Mouse (Mus musculus) limb, embryonic 13.5 days (tissue): ENCODE results near the gene Olfr453. TPM values are rescaled to one million over a fixed set of nuclear protein-coding genes. Genes with fewer than 3 reads are reported as not detected.

Source experiments
- ATAC-seq: fragments of 200-750 bp; cut with Nextera tagmentation; 2 replicates; pipeline ENCODE4 v1.8.0; 2017; ENCODE audit warnings: low read depth, moderate number of reproducible peaks, moderate TSS enrichment; ENCODE audit not compliant: low FRiP score
- H3K27ac ChIP-seq: fragments of 300-500 bp; sonication (generic); 2 replicates; pipeline ENCODE4 v1.5.1; 2015; ENCODE audit warnings: inconsistent platforms, mild to moderate bottlenecking, moderate library complexity
- H3K27me3 ChIP-seq: fragments of 300-500 bp; sonication (generic); 2 replicates; pipeline ENCODE4 v1.6.1; 2015; ENCODE audit warnings: mild to moderate bottlenecking, inconsistent platforms
- H3K36me3 ChIP-seq: fragments of 300-500 bp; sonication (generic); 2 replicates; pipeline ENCODE4 v1.6.1; 2015; ENCODE audit warnings: inconsistent platforms, mild to moderate bottlenecking, moderate library complexity
- H3K4me1 ChIP-seq: fragments of 300-500 bp; sonication (generic); 2 replicates; pipeline ENCODE4 v1.6.1; 2015; ENCODE audit warnings: inconsistent platforms
- H3K4me2 ChIP-seq: fragments of 300-500 bp; sonication (generic); replicated peaks from 2 replicates; pipeline ENCODE4 v1.6.1; 2015; ENCODE audit warnings: inconsistent platforms, mild to moderate bottlenecking, moderate library complexity
- H3K4me3 ChIP-seq: fragments of 300-500 bp; sonication (generic); 2 replicates; pipeline ENCODE4 v1.5.1; 2015; ENCODE audit warnings: moderate library complexity, mild to moderate bottlenecking, inconsistent platforms
- H3K9ac ChIP-seq: fragments of 300-500 bp; sonication (generic); 2 replicates; pipeline ENCODE4 v1.6.1; 2015; ENCODE audit warnings: mild to moderate bottlenecking, inconsistent platforms
- H3K9me3 ChIP-seq: fragments of 300-500 bp; sonication (generic); 2 replicates; pipeline ENCODE4 v1.6.1; 2016; ENCODE audit warnings: inconsistent platforms
- WGBS: fragments of 180-500 bp; shearing (Covaris S2); methylation state at CpG from one replicate; pipeline ENCODE4 v1.1.7; 2015; 5-methylcytosine and 5-hydroxymethylcytosine counted together
- polyA plus RNA-seq: library from polyadenylated mRNA; unstranded; fragments of >200 nt; fragmentation: Nextera tagmentation; extraction: Ambion mirVana; gene quantifications from 2 replicates; pipeline ENCODE4 v1.2.1, GENCODE M21; 2015

The Olfr453 gene
- polyA plus RNA-seq, 1 experiment from 2014 or later, result not detected

DNA sequence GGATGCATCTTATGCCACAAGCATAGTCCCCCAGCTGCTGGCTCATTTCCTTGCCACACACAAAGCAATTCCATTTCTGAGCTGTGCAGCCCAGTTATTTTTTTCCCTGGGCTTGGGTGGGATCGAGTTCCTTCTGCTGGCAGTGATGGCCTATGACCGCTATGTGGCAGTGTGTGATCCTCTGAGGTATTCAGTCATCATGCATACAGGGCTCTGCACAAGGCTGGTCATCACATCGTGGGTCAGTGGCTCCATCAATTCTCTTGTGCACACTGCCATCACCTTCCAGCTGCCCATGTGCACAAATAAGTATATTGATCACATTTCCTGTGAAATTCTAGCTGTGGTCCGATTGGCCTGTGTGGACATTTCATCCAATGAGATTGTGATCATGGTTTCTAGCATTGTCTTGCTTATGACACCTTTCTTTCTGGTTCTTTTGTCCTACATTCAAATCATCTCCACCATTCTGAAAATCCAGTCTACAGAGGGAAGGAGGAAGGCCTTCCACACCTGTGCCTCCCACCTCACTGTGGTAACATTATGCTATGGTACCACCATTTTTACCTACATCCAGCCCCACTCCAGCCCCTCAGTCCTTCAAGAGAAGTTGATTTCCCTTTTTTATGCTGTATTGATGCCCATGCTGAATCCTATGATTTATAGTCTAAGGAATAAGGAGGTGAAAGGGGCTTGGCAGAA, 51.2 kb downstream of the Olfr453 start:
- WGBS, result 55% methylated on average over 4 of the region's 4 CpGs
- Histone ChIP-seq H3K4me3 (no peak overlapping the region), H3K27ac (no peak overlapping the region), H3K27me3 (no peaks in the 10 kb centered on the region), H3K4me1 (no peaks in the 10 kb centered on the region), H3K9ac (no peak overlapping the region), H3K36me3 (no peaks in the 10 kb centered on the region), H3K9me3 (no peaks in the 10 kb centered on the region), H3K4me2 (no peak overlapping the region)
- no peak for ATAC-seq

DNA sequence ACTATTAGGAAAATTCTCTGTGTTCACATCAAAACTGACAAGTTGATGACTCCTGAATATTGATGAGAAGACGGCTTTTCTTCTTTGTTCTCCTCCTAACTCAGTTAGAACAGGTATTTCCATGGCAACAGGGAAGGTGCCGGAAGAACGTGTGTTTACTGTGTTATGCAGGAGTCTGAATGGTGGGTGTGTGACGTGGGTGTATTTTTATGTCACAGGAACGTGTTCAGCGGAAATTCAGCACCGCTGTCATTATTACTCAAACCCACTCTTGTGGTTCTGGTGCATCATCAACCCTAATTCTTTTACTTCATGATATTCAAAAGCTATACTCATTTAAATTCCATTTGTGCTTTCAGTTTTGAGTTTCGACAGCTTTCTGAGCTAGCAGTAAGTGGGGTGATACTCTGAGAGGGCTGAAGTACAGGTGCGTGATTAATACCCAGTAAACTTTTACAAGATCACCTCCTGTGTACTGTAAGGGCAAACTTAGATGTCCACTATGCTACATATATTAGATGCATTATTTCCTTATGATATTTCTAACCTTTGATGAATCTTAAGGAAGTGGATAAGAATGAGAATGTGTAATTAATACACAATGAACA, 51.9 kb downstream of the Olfr453 start:
- Histone ChIP-seq H3K27me3 (no peaks in the 10 kb centered on the region), H3K9ac (no peak overlapping the region), H3K36me3 (no peaks in the 10 kb centered on the region), H3K9me3 (no peaks in the 10 kb centered on the region), H3K27ac (no peak overlapping the region), H3K4me3 (no peak overlapping the region), H3K4me1 (no peaks in the 10 kb centered on the region), H3K4me2 (no peak overlapping the region)
- no peak for ATAC-seq
- WGBS, result 82% methylated on average over 9 of the region's 9 CpGs

- no peaks in the 10 kb centered on the region for H3K4me1 ChIP-seq
- H3K9me3 ChIP-seq, result no peaks in the 10 kb centered on the region
- no peak overlapping the region for H3K9ac ChIP-seq
- no peak for ATAC-seq
- 91% methylated on average over 3 of the region's 3 CpGs for WGBS
- H3K27ac ChIP-seq, result no peak overlapping the region
- no peak overlapping the region for H3K4me3 ChIP-seq
- no peaks in the 10 kb centered on the region for H3K36me3 ChIP-seq
- H3K4me2 ChIP-seq, result no peak overlapping the region
- no peaks in the 10 kb centered on the region for H3K27me3 ChIP-seq
Measured at GRCm38 (mm10) chr6:42794982-42795381, 55.8 kb downstream of the Olfr453 start.

Other genes with a start within 250 kb of the Olfr453 start
- not detected in 2 replicates for gene Olfr455, start 191.8 kb upstream of the Olfr453 start, polyA plus RNA-seq
- gene Tcaf3, start 141.7 kb upstream of the Olfr453 start, polyA plus RNA-seq, result not detected in 2 replicates
- gene Tcaf2, start 94.1 kb upstream of the Olfr453 start, polyA plus RNA-seq, result 5.6 TPM in 2 replicates
- 88.2 and 93.1 TPM in 2 replicates for gene Tcaf1, start 29.3 kb upstream of the Olfr453 start, polyA plus RNA-seq
- gene Olfr38, start 17.0 kb downstream of the Olfr453 start, polyA plus RNA-seq, result not detected in 2 replicates
- gene Olfr452, start 45.7 kb downstream of the Olfr453 start, polyA plus RNA-seq, result not detected in 2 replicates
- not detected in 2 replicates for gene Olfr450, start 72.6 kb downstream of the Olfr453 start, polyA plus RNA-seq
- gene Olfr449, start 95.0 kb downstream of the Olfr453 start, polyA plus RNA-seq, result not detected in 2 replicates
- gene Olfr448, start 151.1 kb downstream of the Olfr453 start, polyA plus RNA-seq, result not detected in 2 replicates
- gene Olfr447, start 169.5 kb downstream of the Olfr453 start, polyA plus RNA-seq, result not detected in 2 replicates
- gene Olfr446, start 182.0 kb downstream of the Olfr453 start, polyA plus RNA-seq, result not detected in 2 replicates
- gene Olfr444, start 209.7 kb downstream of the Olfr453 start, polyA plus RNA-seq, result not detected in 2 replicates